Mouse (Mus musculus) hematopoietic stem cell, adult 5-6 weeks (primary cell): ENCODE measurements around the gene Sft2d2. TPM values are rescaled to one million over a fixed set of nuclear protein-coding genes. Genes with fewer than 3 reads are reported as not detected.
A peak's percentile ranks its signal among the peaks of the same experiment; 100 is the strongest.

Experiments used
- ATAC-seq, 2 experiments: fragments of 125-278 bp in 1 of 2; replicated peaks in 1 of 2; 2 replicates each; pipeline ENCODE4 v1.8.0; 2016 to 2017; ENCODE audit warnings: inconsistent platforms in 2 of 2, mild to moderate bottlenecking in 2 of 2, moderate number of reproducible peaks in 2 of 2, low read depth in 1 of 2, moderate TSS enrichment in 1 of 2; ENCODE audit not compliant: low FRiP score in 2 of 2, poor library complexity in 2 of 2, severe bottlenecking in 2 of 2, insufficient read depth in 1 of 2, low TSS enrichment in 1 of 2
- total RNA-seq: library from RNA; stranded (forward); fragments of 172-1452, 232-1000 nt; gene quantifications from 2 replicates; pipeline ENCODE4 v1.2.3, GENCODE M21; 2017

Sft2d2 gene
- 68.5 and 73.0 TPM in 2 replicates for total RNA-seq

DNA sequence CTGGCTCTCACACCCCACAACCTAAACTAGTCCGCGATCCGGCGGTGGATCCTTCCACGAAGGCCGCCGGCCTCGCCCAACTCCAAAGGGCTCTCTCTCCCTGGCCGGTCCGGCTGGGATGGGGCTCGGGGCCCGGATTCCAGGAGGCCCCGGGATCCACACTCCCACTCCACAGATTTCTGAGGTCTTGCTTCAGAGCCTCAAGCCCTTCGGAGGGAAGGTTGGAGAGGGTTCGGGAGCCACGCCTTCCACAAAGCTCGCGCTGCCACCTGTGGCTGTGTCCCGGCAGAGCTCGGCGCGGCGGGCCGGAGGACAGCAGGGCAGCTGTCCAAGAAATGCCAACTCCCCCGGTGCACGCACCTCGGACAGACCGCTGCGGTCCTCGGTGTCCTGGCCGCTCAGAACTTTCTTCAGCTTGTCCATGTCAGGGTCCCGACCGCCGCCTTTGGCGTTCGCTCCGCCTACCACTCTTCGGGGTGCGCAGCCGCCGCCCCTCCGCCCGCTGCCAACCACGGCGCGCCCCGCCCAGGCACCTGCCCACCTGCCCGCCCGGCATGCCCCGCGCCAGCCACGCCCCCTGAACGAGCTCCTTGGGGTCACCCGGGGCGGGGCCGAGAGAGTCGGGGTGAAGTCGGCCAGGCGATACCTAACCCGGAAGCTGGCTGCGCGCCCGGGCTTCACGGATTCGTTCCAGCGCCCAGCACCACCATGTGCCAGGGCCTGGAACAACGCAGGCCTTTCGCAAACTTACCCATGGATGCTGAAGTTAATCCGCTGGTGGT, at the start of gene Sft2d2:
Gene Sft2d2, minus strand, starts transcription at position 559 of the 782 bp plus-strand sequence.
- peak; percentile 71 to 85 for ATAC-seq

GRCm38 (mm10) chr1:165236321-165237298, 42.4 kb upstream of the Sft2d2 start, which contains the start of gene Tiprl:
TSS of gene Tiprl (minus strand) at chr1:165236996.
- ATAC-seq = peak; percentile 97 to 99

GRCm38 (mm10) chr1:165235846-165236245, 41.6 kb upstream of the Sft2d2 start:
- ATAC-seq = no peak

GRCm38 (mm10) chr1:165233806-165234205, 39.6 kb upstream of the Sft2d2 start:
- ATAC-seq = no peak

- ATAC-seq = no peak
Observed at GRCm38 (mm10) chr1:165230691-165231090, 36.5 kb upstream of the Sft2d2 start.

DNA sequence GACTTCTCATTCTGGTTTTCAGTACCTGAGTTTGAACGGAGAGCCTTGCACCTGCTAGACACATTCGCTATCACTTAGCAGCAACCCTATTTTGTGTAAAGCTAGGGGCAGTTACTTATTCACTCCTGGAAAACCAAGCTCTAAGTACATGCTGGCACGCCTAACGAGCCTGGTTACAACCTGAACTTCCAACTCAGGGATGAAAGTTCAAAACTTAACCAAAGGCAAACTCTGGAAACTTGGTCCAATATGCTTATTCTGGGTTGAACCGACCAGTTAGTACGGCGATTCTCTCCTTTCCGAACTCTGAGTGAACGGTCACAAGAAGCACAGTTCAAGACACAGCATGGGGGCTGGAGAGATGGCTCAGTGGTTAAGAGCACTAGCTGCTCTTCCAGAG, 35.3 kb upstream of the Sft2d2 start:
- ATAC-seq = no peak

DNA sequence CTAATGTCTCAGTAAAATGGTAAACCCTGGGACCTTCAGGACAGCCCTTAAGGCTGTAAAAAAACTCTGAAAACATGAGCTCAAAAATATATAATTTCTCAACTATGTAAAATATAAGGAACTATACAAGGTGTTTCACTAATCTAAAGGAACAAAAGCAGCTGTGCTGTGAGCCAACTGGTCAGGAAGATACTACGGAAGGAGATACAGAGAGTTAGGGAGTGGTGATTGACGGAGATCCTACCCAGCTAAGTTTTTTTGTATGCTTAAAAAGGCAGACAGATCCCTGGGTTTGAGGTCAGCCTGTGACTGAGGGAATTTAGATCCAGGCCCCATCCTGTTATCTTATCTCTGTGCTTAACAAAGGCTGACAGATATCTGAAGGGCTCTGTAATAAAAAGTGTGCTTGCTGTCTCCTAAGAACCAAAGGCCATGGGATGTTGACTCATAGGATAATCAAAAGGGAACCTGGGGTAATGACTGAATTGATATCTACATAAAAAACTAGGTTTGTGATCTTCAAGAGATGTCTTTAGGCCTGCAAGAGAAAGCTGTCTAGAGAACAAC, 22.9 kb upstream of the Sft2d2 start:
- ATAC-seq = no peak

DNA sequence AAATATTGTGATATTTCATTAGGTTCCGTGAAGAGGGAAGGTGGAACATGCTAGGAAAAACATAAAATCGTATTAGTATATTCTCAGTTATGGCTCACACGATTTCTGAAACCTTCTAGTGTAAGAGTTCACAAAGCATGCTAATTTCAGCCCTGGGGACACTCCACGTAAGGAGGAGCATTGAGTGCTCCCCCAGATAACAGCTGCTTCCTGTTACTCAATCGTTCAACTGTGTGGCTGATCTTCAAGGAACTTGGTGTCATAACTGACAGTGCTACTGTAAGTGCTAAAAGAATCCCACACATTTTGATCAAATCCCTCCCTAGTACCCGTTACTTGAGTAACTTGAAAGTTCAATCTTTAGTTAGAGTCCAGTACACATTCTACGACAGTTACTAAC, 21.6 kb upstream of the Sft2d2 start:
- ATAC-seq = no peak; a peak in 1 of 4 replicates

GRCm38 (mm10) chr1:165205591-165205990, 11.4 kb upstream of the Sft2d2 start:
- no peak for ATAC-seq

DNA sequence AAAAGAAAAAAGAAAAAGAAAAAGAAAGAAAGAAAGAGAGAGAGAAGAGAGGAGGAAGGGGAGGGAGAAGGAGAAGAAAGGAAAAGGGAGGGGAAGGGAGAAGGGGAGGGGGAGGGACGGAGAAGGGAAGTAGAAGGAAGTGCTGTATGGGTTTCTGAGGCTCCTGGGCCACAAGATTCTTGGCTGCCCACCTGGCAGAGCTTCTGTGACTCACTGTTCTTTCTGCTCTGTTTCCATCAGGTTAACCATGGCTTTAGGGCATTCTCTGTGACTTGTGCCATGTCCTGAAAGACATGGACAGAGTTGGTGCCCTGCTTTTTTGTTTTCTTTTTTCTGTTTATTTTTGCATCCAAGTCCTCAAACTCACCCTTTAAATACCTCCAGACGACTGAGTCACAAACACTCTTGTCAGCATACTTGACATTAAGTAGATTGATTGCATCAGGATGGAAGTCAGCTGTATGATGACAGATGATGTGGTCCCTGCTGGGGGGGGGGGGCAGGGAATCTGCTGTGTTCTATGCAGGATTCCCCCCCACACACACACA, 9.3 kb upstream of the Sft2d2 start:
- ATAC-seq = no peak

DNA sequence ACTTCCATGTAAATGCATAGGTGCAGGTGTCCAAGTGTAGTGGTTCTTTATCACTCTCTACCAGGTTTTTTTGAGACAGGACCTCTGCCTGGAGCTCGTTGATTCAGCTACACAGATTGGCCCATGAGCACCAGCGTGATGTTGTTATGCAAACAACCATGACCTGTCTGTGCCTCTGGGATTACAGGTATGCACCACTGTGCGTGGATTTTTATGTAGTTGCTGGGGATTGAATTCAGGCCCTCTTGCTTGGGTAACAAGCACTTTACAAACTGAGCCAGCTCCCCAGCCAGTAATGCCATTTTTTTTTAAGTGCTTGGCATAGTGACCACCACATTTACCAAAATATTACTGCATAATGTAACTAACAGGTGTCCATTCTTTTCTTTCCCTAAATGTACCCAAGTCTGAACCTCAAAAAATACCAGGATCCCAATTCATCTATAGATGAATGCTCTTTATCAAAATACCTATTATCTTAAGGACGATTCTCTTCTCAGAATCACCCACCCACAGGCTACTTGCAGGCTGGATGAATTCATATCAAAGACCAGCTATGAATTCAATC, 7.3 kb upstream of the Sft2d2 start:
- no peak for ATAC-seq

DNA sequence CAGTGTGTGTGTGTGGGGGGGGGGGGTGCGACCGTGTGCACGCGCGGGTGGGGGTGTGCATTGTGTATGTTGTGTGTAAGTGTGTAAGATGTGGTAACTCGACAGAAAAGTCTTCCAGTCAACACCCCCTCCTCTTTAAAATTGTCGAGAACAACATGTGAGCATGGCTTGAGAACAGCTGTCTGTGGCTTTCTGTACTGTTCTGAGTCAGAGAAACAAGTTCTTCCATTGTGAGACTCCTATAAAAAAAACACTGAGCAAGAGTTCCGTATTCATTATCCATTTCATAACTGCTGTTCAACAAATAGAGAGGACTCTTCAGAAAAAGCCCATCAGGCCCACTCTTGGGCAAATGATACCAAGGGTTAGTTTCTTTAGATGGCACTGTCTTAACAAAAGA, 6.5 kb upstream of the Sft2d2 start:
- no peak for ATAC-seq

DNA sequence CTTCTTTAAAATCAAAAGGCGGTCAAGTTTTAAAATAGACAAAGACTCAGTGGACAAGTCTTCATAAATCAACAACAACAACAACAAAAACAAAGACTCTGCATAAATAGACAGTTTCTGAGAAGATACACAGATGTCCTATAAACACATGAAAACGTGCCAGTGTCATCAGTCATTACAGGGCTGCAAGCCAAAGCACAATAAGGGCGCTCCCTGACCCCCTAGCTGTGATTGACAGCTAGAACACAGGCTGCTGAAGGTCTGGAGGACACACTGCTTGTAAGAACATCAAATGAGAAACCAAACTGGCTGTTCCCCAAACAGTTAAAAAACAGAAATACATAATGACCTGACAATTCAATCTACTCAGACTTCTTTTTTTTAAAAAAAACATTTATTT, 5.4 kb upstream of the Sft2d2 start:
- ATAC-seq = no peak

DNA sequence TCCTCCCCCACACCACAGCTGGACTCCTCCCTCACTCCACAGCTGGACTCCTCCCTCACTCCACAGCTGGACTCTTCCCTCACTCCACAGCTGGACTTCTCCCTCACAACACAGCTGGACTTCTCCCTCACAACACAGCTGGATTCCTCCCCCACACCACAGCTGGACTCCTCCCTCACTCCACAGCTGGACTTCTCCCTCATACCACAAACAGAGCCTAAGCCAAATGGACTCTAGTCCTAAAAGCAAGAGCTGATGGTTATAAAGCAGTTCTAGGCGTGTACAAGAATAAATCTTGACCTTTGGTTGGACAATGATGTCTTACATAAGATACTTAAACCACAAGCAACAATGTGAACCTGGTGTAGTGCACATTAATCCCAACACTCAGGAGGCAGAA, 4.7 kb upstream of the Sft2d2 start:
- no peak for ATAC-seq

- ATAC-seq = no peak
Observed at GRCm38 (mm10) chr1:165197875-165198274, 3.6 kb upstream of the Sft2d2 start.

GRCm38 (mm10) chr1:165195396-165195960, 1.2 kb upstream of the Sft2d2 start:
- ATAC-seq = no peak

GRCm38 (mm10) chr1:165194662-165195013, 400 bp upstream of the Sft2d2 start:
- ATAC-seq = peak in 1 of 2 experiments; percentile 7; a peak in 1 of 4 replicates
